Mouse (Mus musculus) hindbrain, postnatal 0 days (tissue): Measurements from ENCODE around the gene Memo1. TPM values are rescaled to one million over a fixed set of nuclear protein-coding genes. Genes with fewer than 3 reads are reported as not detected.
"Not testable (repeated sequence)": the region's sequence is repeated elsewhere in the genome, so short reads cannot be mapped to it uniquely, and the experiment has no call there.

ENCODE experiments used
- ATAC-seq: fragments of 200-750 bp; cut with Nextera tagmentation; 2 replicates; pipeline ENCODE4 v1.8.0; 2017; ENCODE audit warnings: mild to moderate bottlenecking, moderate TSS enrichment, moderate library complexity
- DNase-seq: peaks from one replicate; pipeline ENCODE4 v3.0.0-alpha.2; 2015; ENCODE audit warnings: low spot score
- H3K27ac ChIP-seq: fragments of 300-500 bp; sonication (generic); 2 replicates; pipeline ENCODE4 v1.5.1; 2014; ENCODE audit warnings: mild to moderate bottlenecking
- H3K27me3 ChIP-seq: fragments of 300-500 bp; sonication (generic); 2 replicates; pipeline ENCODE4 v1.6.1; 2014; ENCODE audit warnings: low read length, mixed read lengths; ENCODE audit not compliant: insufficient read depth
- H3K36me3 ChIP-seq: fragments of 300-500 bp; sonication (generic); 2 replicates; pipeline ENCODE4 v1.6.1; 2014; ENCODE audit warnings: low read length, mixed read lengths; ENCODE audit not compliant: insufficient read depth
- H3K4me1 ChIP-seq: fragments of 300-500 bp; sonication (generic); 2 replicates; pipeline ENCODE4 v1.6.1; 2014; ENCODE audit warnings: antibody characterized with exemption, low read length, mixed read lengths; ENCODE audit not compliant: insufficient read depth
- H3K4me2 ChIP-seq: fragments of 300-500 bp; sonication (generic); 2 replicates; pipeline ENCODE4 v1.6.1; 2014; ENCODE audit warnings: low read depth, mild to moderate bottlenecking, low read length, moderate library complexity, mixed read lengths
- H3K4me3 ChIP-seq: fragments of 300-500 bp; sonication (generic); 2 replicates; pipeline ENCODE4 v1.5.1; 2014; ENCODE audit warnings: low read length
- H3K9ac ChIP-seq: fragments of 300-500 bp; sonication (generic); replicated peaks from 2 replicates; pipeline ENCODE4 v1.6.1; 2014; ENCODE audit warnings: mild to moderate bottlenecking, low read length, moderate library complexity, mixed read lengths
- H3K9me3 ChIP-seq: fragments of 300-500 bp; sonication (generic); 2 replicates; pipeline ENCODE4 v1.6.1; 2016; ENCODE audit warnings: low read length, mixed read lengths
- CTCF ChIP-seq: IDR thresholded peaks from 2 replicates; pipeline ENCODE4 v1.5.1; 2016; ENCODE audit warnings: antibody characterized with exemption, control low read depth, low read depth
- WGBS: fragments of 180-500 bp; shearing (Covaris S2); extraction: QIAGEN DNeasy Blood & Tissue Kit; methylation state at CpG from one replicate; pipeline ENCODE4 v1.1.7; 2014; 5-methylcytosine and 5-hydroxymethylcytosine counted together
- polyA plus RNA-seq: library from polyadenylated mRNA; unstranded; fragments of >200 nt; fragmentation: Nextera tagmentation; extraction: Ambion mirVana; gene quantifications from 2 replicates; pipeline ENCODE4 v1.2.1, GENCODE M21; 2015
- total RNA-seq: library from RNA; depleted of rRNA; stranded (reverse); fragments of >200 nt; gene quantifications from 2 replicates; pipeline ENCODE4 v1.2.3, GENCODE M21; 2014

The Memo1 gene
- total and polyA plus RNA-seq, 2 experiments from 2014 or later: 46.4 to 60.2 TPM

DNA sequence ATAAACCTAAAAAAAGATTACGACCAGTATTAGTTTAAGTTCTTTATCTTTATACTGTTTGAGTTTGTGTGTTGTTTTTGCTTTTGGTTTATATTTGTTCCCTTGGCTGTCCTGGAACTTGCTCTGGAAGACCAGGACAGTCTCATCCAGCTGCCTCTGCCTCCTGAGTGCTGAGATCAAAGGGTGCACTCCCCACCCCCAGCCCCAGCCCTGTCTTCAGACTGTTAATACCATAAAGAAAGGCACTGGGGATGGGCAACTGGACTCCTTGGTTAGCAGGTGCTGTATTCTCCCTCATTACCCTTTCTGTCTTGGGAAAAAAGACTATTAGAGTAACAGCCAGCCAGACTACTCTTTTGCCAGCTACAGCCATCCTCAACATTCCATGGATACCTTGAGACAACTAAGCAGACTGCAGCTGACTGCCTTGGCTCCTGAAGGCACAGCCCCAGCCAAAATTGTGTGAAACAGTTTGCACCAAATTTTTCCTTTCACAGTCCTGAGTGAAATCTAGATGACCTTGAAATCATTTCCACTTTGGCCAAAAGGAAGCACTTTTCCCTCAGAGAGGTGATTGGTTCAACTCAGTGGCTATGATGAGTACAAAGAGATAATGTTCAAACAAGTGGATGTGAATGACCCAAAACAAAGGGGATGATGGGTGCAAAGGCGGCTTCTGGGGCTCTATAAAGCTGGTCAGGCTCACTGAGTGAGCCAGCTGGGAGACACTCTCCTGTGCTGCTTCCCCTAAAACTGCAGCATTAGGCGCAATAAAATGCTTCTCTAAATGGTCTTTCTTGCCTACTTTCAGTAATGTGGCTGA lies 30.8 kb downstream of the Memo1 start:
- peaks cover 15% of the 10 kb centered on the region; the same call in 1 of the 2 replicates for H3K4me1 ChIP-seq
- H3K27me3 ChIP-seq: no peaks in the 10 kb centered on the region
- ATAC-seq (peak; percentile 35; the same call in 1 of the 2 replicates), DNase-seq (peak; percentile 15)
- no peaks in the 10 kb centered on the region for H3K9me3 ChIP-seq
- no peak overlapping the region for H3K4me2 ChIP-seq
- H3K27ac ChIP-seq: peak overlapping the region; percentile 57
- no peak overlapping the region; the same call in 1 of the 2 replicates for H3K9ac ChIP-seq
- no peaks in the 10 kb centered on the region for H3K36me3 ChIP-seq
- H3K4me3 ChIP-seq: no peak overlapping the region
- 50% methylated on average over 3 of the region's 3 CpGs for WGBS
- no peak for TF ChIP-seq CTCF

DNA sequence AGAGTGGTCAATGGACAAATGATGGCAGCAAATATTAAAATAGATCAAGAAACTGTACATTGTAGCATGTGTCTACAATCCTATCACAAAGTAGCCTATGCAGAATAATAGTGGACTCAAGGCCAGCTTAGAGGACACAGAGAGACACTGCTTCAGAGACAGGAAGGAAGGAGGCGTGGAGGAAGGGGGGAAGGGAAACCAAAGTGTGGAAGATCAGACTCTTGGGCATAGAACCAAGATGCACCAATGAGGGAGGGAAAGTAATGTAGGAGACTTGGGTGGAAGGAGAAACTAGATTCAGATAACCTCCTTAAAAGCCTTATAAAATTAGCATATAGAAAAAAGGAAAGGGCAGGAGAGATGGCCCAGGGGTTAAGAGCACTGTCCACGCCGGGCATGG lies 32.9 kb downstream of the Memo1 start:
- Histone ChIP-seq H3K4me1 (peaks cover 15% of the 10 kb centered on the region; the same call in 1 of the 2 replicates), H3K27me3 (no peaks in the 10 kb centered on the region), H3K27ac (no peak overlapping the region), H3K9ac (no peak overlapping the region), H3K9me3 (no peaks in the 10 kb centered on the region), H3K4me3 (no peak overlapping the region), H3K36me3 (no peaks in the 10 kb centered on the region), H3K4me2 (no peak overlapping the region)
- WGBS: 90% methylated on average over 3 of the region's 3 CpGs
- no peak for ATAC-seq
- DNase-seq: no peak
- no peak for TF ChIP-seq CTCF

DNA sequence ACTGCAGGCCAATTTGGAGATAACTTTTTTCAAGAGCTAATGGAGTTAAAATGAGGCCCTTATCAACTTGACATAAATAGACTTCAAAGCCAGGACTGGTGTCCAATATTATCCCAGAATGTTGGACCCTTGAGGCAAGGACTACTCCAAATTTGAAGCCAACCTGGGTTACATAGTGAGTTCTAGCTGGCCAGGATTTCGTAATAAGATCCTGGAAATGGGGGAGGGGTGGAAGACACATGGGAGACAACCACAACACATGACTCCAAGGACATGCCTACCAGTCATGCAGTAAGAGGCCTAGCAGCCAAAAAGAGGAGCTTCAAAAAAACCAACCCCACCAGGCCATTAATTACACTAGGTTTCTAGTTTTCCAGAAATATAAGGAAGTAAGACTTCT lies 50.0 kb downstream of the Memo1 start:
- ATAC-seq: no peak
- Histone ChIP-seq H3K4me2 (no peak overlapping the region), H3K27me3 (no peaks in the 10 kb centered on the region), H3K4me3 (no peak overlapping the region), H3K9me3 (no peaks in the 10 kb centered on the region), H3K9ac (no peak overlapping the region), H3K4me1 (no peaks in the 10 kb centered on the region), H3K36me3 (no peaks in the 10 kb centered on the region; the same call in 1 of the 2 replicates), H3K27ac (no peak overlapping the region)
- no peak for TF ChIP-seq CTCF
- DNase-seq: no peak
- WGBS: 65% methylated on average over 1 of the region's 1 CpGs

DNA sequence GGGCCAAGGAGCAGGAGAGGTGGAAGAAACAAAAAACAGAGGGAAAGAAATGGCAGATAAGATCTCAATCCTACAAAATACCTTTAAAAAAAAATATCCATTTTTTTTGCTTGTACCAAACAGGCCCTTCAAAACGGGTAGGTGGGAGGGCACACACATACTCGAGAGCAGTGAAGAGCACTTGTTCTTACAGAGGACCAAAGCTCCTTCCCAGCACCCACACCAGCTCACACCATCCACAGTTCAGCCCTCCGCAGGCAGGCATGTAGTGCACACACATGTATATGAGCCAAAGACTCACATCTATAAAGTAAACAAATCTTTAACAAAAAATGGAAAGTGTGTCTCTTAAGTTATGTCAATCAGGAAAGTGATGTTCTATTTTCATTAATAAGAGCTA lies 52.5 kb downstream of the Memo1 start:
- H3K4me1 ChIP-seq: no peaks in the 10 kb centered on the region
- no peak overlapping the region for H3K27ac ChIP-seq
- no peaks in the 10 kb centered on the region for H3K9me3 ChIP-seq
- H3K36me3 ChIP-seq: no peaks in the 10 kb centered on the region
- H3K4me3 ChIP-seq: no peak overlapping the region
- H3K9ac ChIP-seq: no peak overlapping the region
- no peak overlapping the region for H3K4me2 ChIP-seq
- TF ChIP-seq CTCF: no peak
- WGBS: 84% methylated on average over 3 of the region's 3 CpGs
- no peak for ATAC-seq
- no peaks in the 10 kb centered on the region for H3K27me3 ChIP-seq
- no peak for DNase-seq

DNA sequence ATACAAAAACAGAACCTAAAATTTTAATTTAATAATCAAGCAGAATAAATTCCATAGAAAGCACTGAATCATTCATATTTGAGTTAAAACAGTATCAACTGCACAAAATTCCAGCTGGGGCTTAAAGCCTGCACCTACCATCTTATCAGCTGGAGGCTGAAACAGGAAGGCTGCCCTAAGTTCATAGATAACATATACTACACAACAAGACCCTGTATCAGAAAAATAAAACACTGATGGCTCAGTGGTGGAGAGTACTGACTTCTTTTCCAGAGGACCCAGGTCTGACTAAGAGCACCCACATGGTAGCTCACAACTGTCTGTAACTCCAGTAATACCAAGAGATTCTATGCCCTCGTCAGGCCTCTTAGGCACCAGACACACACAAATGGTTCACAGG lies 55.0 kb downstream of the Memo1 start:
- H3K36me3 ChIP-seq: no peaks in the 10 kb centered on the region
- WGBS: 98% methylated on average over 1 of the region's 1 CpGs
- no peak overlapping the region for H3K9ac ChIP-seq
- ATAC-seq (no peak), DNase-seq (no peak)
- H3K9me3 ChIP-seq: no peaks in the 10 kb centered on the region
- no peak for TF ChIP-seq CTCF
- H3K27me3 ChIP-seq: no peaks in the 10 kb centered on the region
- H3K4me3 ChIP-seq: no peak overlapping the region
- H3K4me1 ChIP-seq: no peaks in the 10 kb centered on the region
- no peak overlapping the region for H3K4me2 ChIP-seq
- H3K27ac ChIP-seq: no peak overlapping the region

DNA sequence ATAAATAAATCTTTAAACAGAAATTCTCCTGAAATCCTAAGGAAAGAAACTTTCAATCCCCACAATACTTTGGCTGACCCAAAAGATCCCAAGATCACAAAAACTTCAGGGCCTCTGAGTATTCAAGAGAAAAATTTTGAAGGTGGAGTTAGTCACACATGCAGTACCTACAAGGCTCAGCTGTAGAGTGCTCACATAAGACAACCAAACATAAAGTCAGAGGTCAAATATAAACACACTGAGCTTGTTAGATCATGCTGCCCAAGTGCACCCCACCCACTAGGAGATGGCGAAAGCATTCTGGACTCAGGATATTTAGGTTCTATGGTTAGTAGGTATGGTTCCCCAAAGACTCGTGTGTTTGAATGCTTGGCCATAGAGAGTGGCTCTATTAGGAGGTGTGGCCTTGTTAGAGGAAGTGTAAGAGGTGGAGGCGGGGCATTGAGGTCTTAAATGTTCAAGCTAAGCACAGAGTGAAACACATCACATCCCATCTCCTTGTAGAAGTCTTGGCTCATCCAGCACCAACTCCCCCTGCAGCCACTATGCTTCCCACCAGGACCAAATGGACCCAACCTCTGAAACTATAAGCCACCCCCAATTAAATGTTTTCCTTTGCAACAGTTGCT lies 67.1 kb downstream of the Memo1 start:
- H3K27ac ChIP-seq: no peak overlapping the region
- H3K36me3 ChIP-seq: no peaks in the 10 kb centered on the region
- TF ChIP-seq CTCF: no peak
- WGBS: 94% methylated on average over 3 of the region's 3 CpGs
- H3K4me3 ChIP-seq: no peak overlapping the region
- no peak for ATAC-seq
- no peak overlapping the region for H3K4me2 ChIP-seq
- H3K9me3 ChIP-seq: no peaks in the 10 kb centered on the region
- no peaks in the 10 kb centered on the region for H3K4me1 ChIP-seq
- no peak overlapping the region for H3K9ac ChIP-seq
- H3K27me3 ChIP-seq: no peaks in the 10 kb centered on the region
- DNase-seq: no peak

DNA sequence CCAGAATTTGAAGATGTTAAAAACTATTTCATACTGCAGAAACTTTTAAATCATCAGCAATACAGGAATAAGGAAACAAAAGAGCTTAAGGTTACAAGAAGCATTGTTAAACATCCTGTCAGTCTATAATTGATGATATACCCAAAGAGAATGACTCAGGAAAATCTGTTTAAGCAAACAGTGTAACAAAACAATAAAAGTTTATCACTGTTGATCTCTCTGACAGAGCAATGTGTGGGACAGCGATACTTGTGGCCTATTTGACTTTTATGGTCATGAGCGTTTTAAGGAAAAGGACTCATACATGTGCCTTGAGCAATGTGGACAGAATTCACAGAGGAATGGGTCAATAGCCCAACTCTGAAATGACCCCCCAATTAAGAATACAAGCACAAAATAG lies 78.0 kb downstream of the Memo1 start:
- TF ChIP-seq CTCF: no peak
- ATAC-seq (no peak), DNase-seq (no peak)
- Histone ChIP-seq H3K4me1 (no peaks in the 10 kb centered on the region), H3K9ac (no peak overlapping the region), H3K9me3 (no peaks in the 10 kb centered on the region), H3K36me3 (no peaks in the 10 kb centered on the region), H3K4me3 (no peak overlapping the region), H3K27me3 (no peaks in the 10 kb centered on the region), H3K27ac (no peak overlapping the region), H3K4me2 (no peak overlapping the region)
- 86% methylated on average over 2 of the region's 2 CpGs for WGBS

DNA sequence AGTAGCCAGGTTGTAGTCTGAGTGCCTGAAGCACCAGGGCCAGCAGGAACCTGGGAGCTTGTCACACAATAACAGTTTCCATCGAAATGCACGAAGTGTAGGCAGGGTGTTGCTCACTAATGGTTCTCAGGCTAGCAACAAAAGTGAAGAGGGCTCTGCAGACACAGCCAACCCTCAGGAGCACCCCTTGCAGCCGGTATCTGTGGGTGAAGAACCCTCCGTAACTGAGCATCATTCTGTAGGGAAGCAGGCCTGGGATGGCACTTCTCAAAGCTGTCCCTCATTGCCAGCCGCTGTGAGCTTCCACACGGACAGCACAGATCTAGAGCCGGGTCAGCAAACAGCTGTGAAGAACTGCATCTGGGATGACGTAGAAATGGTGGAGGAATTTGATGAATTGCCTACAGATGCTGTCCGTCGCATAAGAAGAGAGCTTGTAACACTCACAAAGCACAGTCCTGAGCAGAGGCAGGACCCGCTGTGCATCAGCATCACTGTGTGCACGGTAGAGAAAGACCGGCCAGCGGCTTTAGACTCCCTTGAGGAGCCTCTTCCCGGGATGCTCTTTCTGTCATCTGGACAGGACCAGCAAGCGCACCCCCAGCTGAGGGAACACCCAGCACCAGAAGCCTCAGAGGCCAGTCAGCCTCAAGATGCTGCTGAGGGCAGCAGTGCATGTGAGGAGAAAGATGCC lies 82.3 kb downstream of the Memo1 start:
- ATAC-seq: peak; percentile 56; the same call in 1 of the 2 replicates
- H3K4me2 ChIP-seq, H3K27me3 ChIP-seq, H3K9ac ChIP-seq, H3K4me1 ChIP-seq, DNase-seq, H3K4me3 ChIP-seq, H3K36me3 ChIP-seq, H3K9me3 ChIP-seq: not testable (repeated sequence)
- WGBS: 73% methylated on average over 16 of the region's 16 CpGs
- peak overlapping the region; percentile 17; the same call in 1 of the 2 replicates for H3K27ac ChIP-seq
